Mouse (Mus musculus) inflammation-experienced regulatory T-cells, adult 6 months (primary cell): ENCODE measurements around the gene Klhdc7a. TPM values are rescaled to one million over a fixed set of nuclear protein-coding genes. Genes with fewer than 3 reads are reported as not detected.
"Not testable (repeated sequence)": the region's sequence is repeated elsewhere in the genome, so short reads cannot be mapped to it uniquely, and the experiment has no call there.

ENCODE experiments used
- ATAC-seq: one replicate; pipeline ENCODE4 v1.8.0; 2017
- polyA plus RNA-seq, 3 experiments: library from polyadenylated mRNA; unstranded; fragments of 100-300 nt; shearing (Covaris generic); gene quantifications; one replicate each; pipeline ENCODE4 v1.2.1; 2017

Gene Klhdc7a
- under 1 TPM in 1 of 3 experiments, not detected in 2; 0.08 TPM for polyA plus RNA-seq

- ATAC-seq = no peak
Measured at GRCm38 (mm10) chr4:139967922-139968321, at the start of gene Klhdc7a. TSS of gene Klhdc7a (minus strand) at chr4:139968026.

- ATAC-seq = no peak
Measured at GRCm38 (mm10) chr4:140015916-140016315, 48.1 kb upstream of the Klhdc7a start.

DNA sequence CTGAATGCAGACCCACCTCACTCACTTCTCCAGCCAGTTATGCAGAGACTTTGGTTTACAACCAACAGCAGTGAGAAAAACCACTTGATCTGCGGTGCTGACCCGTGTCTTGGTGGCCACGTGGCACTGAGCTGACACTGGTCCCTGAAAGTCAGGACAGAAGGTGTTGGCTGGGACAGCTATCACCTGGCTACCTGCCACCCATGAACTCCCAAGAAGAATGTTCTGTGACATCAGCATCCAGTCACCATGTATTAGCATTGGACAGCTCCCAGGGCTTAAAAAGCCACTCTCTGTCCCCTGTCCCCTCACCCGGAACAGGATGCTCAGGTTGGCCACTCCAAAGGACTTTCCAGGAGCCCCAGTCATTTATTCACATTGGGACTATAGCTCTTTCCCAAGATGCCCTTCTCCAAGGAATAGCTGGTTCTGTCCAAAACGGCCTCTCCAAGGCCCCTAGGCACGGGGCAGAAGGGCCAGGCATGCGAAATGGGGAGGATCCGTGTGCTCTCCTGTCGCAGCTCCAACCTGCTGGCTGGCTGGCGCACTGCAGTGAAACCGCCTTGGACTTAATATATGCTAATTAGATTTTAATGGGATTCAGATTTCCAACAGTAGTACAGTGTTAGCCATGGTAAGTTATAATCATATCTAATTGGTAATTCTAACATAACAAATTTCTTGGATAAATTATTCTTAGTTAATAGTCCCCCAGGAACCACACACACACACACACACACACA, 43.1 kb upstream of the Klhdc7a start:
- ATAC-seq = no peak

DNA sequence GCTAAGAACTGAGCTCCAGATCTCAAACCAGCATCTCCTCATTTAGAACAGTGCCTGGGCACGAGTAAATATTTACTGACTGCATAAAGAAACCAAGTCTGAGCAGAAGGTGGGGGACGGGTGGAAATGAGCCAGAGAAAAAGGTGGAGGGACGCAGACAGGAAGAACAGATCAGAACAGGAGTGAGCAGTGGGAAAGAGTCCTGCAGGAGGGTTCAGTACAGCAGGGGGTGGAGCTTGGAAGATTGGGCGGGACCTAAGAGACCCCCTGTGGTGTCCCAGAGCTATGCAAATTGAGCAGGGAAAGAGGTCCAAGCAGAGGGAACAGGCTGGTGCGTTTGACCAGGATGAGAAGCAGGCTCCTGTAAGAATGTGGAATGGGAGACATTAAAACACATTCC, 37.1 kb upstream of the Klhdc7a start:
- no peak for ATAC-seq

DNA sequence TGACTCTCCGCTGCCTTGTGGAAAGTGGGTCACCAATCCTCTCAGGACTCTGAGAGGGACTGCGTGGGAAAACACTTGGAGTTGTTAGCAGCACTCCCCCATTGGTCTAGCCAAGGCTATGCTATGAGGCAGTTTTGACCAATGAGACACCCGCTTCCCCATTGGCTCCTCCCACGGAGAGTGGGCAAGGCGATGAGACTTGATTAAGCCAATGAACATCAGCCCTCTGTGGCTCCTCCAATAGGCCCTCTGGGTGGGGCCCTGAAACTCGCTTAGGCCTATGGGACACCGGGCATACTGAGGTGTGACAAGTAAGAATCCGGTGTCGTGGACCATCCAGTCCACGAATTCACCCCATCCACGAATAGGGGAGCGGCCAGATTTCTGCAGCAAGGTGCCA, 36.3 kb upstream of the Klhdc7a start:
- ATAC-seq = no peak

DNA sequence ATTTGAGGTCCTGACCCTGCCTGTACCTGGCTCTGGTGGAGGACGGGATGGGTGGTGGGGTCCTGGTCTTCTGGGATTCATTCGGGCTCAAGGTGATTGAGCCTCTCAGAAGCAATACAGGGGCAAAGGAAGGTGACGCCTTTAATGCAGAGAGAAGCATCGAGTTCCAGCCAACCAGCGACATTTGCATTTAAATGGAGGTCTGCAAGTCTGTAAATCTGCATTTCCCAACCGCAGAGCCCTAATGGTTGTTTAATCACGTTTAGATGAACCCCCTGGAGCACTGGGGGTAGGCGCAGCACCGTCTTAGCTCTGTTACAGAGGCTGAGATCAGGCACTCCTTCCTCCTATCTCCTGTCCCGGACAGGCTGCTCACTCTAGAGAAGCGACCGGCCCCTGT, 34.2 kb upstream of the Klhdc7a start:
- ATAC-seq = no peak

GRCm38 (mm10) chr4:140000911-140001310, 33.1 kb upstream of the Klhdc7a start:
- no peak for ATAC-seq

GRCm38 (mm10) chr4:139999033-139999432, 31.2 kb upstream of the Klhdc7a start:
- ATAC-seq = no peak

GRCm38 (mm10) chr4:139995659-139996058, 27.8 kb upstream of the Klhdc7a start:
- no peak for ATAC-seq

- no peak for ATAC-seq
Measured at GRCm38 (mm10) chr4:139993111-139993755, 25.4 kb upstream of the Klhdc7a start.

DNA sequence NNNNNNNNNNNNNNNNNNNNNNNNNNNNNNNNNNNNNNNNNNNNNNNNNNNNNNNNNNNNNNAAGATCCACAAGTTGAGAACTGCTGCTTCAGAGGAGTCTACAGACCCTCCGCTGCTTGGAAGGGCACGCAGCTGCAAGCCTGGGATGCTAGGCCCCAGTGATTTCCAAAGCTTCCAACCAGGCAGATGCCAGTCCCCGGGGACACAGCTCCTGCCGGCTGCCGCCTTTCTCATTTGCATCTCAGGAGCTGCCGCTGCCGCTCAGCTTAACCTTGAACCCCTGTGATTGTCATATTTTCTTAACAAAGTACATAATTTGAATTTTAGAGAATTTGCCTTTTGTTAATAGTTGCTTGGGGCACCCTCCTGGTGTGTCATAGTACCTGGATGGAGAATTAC, 19.1 kb upstream of the Klhdc7a start:
- no peak for ATAC-seq

GRCm38 (mm10) chr4:139978716-139979115, 10.9 kb upstream of the Klhdc7a start:
- ATAC-seq = no peak

GRCm38 (mm10) chr4:139977308-139977781, 9.5 kb upstream of the Klhdc7a start:
- ATAC-seq = no peak

DNA sequence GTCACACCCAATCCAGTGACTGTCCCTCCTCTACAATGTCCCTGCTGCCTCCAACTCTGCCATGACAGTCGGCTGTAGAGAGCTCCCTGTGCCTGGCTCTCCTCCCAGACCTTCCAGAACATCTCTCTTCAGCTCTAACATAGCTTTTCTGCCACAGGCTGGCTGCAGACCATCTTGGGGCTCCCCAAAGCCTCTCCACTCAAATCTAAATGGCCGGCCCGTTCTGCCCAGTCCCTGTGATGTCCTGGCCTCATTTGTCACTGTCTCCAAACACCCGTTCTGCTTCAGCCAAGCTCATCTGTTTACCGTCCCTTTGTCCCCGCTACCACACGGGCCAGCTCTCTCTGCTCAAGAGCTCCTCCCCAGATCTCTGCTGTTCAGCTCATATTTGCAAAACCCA, 6.7 kb upstream of the Klhdc7a start:
- no peak for ATAC-seq

DNA sequence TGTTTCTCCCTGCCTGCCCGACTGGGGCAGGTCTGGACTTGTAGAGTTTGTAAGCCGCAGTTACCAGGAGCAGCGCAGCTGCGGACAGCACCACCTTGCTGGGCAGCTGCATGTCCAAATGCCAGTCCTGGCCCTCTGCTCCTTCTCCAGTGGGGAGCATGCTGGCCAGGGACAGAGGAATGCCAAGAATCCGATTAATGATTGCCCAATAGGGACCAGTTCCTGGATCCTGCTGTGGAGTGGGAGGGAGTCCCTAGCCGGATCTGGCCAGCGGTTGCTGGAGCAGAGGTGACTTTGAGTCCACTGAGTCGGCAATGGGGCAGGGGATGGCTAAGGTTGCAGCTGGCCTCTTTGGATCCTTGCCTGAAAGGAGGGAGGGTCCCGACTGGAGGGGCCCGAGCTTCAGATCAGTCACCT, 343 bp downstream of the Klhdc7a start:
- ATAC-seq = no peak

DNA sequence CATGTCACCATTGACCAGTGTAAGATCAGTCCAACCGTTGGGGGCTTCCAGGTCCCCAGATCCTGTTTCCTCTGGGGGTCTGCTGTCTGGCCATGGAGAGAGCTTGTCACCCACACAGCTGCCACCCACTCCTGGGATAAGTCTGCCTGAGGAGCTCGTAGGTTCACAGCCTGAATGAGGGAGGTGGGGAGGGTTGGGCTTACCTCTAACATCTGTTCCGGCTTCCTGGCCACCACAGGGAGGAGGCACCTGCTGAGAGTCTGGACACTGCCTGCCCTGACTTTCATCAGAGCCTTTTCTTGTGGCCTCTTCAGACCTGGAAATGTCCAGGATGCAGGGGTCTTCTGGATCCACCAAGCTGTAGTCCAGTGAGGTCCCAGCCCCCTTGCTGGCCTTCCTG, 845 bp downstream of the Klhdc7a start:
- no peak for ATAC-seq

- no peak for ATAC-seq
Measured at GRCm38 (mm10) chr4:139965596-139966185, 2.1 kb downstream of the Klhdc7a start.

DNA sequence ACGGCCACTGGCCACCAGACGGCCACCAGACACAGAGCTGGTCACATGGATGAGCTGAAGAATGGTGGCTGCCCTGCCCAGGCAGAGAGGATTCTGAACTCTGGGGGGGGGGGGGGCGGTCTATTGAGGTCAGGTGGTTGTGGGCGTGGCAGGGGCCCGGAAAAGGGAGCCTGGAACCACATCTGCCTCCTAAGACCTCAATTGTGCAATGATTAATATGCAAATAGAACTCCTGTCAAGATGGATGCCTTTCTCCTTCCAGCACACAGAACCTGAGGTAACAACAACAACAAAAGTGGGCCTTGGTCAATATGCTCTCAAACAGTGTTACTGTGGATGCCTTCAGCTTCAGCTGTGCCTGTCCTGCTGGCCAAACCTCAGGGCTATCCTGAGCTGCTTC, 3.4 kb downstream of the Klhdc7a start:
- ATAC-seq = no peak

DNA sequence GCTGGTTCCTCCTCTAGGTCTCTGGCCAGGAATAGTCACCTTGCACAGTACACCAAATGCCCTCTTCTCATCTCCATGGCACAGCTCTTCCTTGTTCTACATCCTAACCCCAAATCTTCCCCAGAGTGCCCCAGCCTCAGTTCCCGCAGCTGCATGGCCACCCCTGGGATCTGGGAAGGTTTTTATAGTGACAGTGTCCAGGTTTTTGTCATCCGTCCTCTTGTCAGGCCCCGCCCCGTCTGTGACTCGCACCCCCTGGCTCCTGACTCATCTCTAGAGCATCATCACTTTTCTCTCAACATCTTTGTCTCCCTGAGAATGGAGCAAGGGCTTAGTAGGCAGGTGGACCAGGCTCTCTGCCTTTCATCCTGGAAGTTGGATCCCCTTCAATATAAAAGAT, 3.9 kb downstream of the Klhdc7a start:
- no peak for ATAC-seq

DNA sequence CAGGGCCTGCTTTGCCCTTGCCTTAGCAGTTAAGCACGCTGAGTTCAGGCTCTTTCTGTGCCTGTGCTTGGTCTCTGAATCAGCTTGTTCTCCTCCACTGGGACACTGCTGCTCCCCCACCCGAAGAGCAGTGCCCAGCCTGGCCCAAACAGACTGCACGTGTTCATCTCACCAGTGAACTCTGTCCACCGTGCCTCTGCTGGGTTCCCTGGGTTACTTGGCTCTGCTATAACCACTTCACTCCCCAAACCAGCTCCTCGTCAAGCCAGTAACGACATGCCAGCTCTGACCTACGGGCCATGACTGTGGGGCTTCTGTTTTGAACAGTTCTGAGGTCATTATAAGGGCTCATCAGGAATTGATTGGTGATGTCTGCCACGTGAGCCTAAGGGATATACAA, 4.8 kb downstream of the Klhdc7a start:
- ATAC-seq = no peak

DNA sequence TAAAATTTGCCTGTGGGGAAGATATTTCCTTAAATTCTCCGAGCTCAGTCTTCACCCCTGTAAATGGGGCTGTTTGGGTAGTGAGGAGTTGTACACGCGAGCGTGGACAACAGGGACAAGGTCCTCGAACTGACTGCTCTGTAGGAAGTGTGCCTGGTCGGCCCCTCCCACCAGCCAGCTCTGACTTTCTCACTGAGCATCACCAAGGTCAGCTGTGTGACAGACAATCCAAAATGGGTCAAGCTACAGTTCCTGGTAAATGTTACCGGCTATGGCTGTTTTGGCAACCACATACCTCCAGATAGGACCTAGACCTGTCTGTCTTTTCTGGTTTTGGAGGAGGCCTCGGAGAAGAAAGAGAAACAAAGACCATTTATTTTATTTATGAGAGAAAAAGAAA, 6.0 kb downstream of the Klhdc7a start:
- no peak for ATAC-seq

DNA sequence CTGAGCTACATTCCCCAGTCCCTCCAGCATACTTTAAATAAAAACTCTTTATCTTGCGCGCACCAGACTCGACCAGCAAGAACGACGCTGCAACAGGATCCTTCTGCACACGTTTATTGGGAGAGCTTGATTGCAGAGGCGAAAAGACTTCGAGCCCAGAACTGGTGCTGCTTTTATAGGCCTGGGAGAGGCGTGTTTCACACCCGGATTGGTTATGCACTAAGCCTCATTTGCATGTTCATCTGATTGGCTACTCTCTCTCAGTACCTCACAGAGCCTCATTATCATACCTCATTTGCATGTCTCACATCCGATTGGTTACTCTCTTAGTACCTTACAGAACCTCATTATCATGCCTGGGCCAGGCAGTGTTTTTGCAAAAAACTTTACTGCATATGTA, 6.5 kb downstream of the Klhdc7a start:
- not testable (repeated sequence) for ATAC-seq

GRCm38 (mm10) chr4:139960724-139961315, 7.0 kb downstream of the Klhdc7a start:
- ATAC-seq = no peak
